Mouse (Mus musculus) liver, embryonic 15.5 days (tissue): ENCODE results near the gene Snrpe. TPM values are rescaled to one million over a fixed set of nuclear protein-coding genes. Genes with fewer than 3 reads are reported as not detected.
A peak's percentile ranks its signal among the peaks of the same experiment; 100 is the strongest.

Source experiments
- ATAC-seq: fragments of 200-750 bp; cut with Nextera tagmentation; 2 replicates; pipeline ENCODE4 v1.8.0; 2017; ENCODE audit warnings: moderate number of reproducible peaks, mild to moderate bottlenecking, moderate library complexity; ENCODE audit not compliant: insufficient read depth
- H3K27ac ChIP-seq: fragments of 300-500 bp; sonication (generic); replicated peaks from 2 replicates; pipeline ENCODE4 v1.5.1; 2015; ENCODE audit warnings: mild to moderate bottlenecking, inconsistent platforms
- H3K27me3 ChIP-seq: fragments of 300-500 bp; sonication (generic); 2 replicates; pipeline ENCODE4 v1.6.1; 2015; ENCODE audit warnings: mild to moderate bottlenecking, inconsistent platforms
- H3K36me3 ChIP-seq: fragments of 300-500 bp; sonication (generic); replicated peaks from 2 replicates; pipeline ENCODE4 v1.6.1; 2015; ENCODE audit warnings: moderate library complexity, mild to moderate bottlenecking, inconsistent platforms
- H3K4me1 ChIP-seq: fragments of 300-500 bp; sonication (generic); replicated peaks from 2 replicates; pipeline ENCODE4 v1.6.1; 2015; ENCODE audit warnings: inconsistent platforms
- H3K4me2 ChIP-seq: fragments of 300-500 bp; sonication (generic); 2 replicates; pipeline ENCODE4 v1.6.1; 2015; ENCODE audit warnings: moderate library complexity, mild to moderate bottlenecking, inconsistent platforms
- H3K4me3 ChIP-seq: fragments of 300-500 bp; sonication (generic); replicated peaks from 2 replicates; pipeline ENCODE4 v1.5.1; 2015; ENCODE audit warnings: mild to moderate bottlenecking, inconsistent platforms
- H3K9ac ChIP-seq: fragments of 300-500 bp; sonication (generic); 2 replicates; pipeline ENCODE4 v1.6.1; 2015; ENCODE audit warnings: moderate library complexity, mild to moderate bottlenecking, inconsistent platforms
- H3K9me3 ChIP-seq: fragments of 300-500 bp; sonication (generic); replicated peaks from 2 replicates; pipeline ENCODE4 v1.6.1; 2016; ENCODE audit warnings: inconsistent platforms
- WGBS: fragments of 180-500 bp; shearing (Covaris S2); methylation state at CpG from one replicate; pipeline ENCODE4 v1.1.7; 2015; ENCODE audit warnings: mixed read lengths; ENCODE audit not compliant: insufficient replicate concordance; 5-methylcytosine and 5-hydroxymethylcytosine counted together
- polyA plus RNA-seq: library from polyadenylated mRNA; unstranded; fragments of >200 nt; fragmentation: Nextera tagmentation; extraction: Ambion mirVana; gene quantifications from 2 replicates; pipeline ENCODE4 v1.2.1, GENCODE M21; 2015

Gene Snrpe
- 292 and 335 TPM in 2 replicates for polyA plus RNA-seq

DNA sequence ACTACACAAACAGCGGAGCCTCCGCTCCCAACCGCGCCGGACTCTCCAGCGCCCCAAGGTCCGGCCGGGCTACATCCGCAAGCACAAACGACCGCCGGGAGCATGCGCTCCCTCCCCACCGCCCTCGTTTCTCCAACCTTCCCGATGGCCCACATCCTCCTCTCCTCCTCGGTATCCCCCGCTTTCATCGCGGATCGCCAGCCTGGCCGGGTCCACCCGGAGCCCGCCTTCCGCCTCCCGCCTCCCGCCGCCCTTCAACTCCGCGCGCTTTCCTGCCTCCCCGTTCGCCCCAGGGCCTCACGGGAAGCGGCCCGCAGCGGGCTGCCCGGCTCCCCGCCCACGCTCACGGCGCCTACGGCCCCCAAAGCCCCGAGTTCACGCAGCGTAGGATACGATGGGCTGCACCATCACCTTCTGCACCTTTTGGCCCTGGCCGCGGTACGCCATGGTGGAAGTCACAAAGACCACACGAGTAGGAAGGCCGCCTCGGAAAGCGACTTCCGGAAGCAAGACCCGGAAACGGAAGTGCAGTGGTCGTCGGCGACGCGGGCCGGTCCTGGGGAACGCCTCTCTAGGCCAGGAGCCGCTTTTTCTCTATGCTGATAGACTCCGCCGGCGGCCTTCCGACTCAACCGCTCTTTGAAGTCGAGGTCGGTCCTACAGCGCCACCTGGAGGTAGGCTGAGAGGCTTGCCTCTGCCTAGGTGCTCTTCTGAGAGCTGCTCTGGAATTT lies at the start of gene Snrpe:
Gene Snrpe (minus strand): TSS at position 521 of the 732 bp plus-strand sequence.
- ATAC-seq = peak; percentile 96
- no peaks in the 10 kb centered on the region for H3K27me3 ChIP-seq
- H3K9ac ChIP-seq = peak within 1 kb of the TSS; percentile 89
- peak within 1 kb of the TSS; percentile 72 for H3K4me2 ChIP-seq
- peaks cover 39% of the 10 kb centered on the region for H3K36me3 ChIP-seq
- WGBS = under 1% methylated on average over 73 of the region's 73 CpGs
- H3K9me3 ChIP-seq = no peaks in the 10 kb centered on the region
- H3K4me1 ChIP-seq = peaks cover 32% of the 10 kb centered on the region
- peak within 1 kb of the TSS; percentile 98 for H3K4me3 ChIP-seq
- peak within 1 kb of the TSS; percentile 90 for H3K27ac ChIP-seq

DNA sequence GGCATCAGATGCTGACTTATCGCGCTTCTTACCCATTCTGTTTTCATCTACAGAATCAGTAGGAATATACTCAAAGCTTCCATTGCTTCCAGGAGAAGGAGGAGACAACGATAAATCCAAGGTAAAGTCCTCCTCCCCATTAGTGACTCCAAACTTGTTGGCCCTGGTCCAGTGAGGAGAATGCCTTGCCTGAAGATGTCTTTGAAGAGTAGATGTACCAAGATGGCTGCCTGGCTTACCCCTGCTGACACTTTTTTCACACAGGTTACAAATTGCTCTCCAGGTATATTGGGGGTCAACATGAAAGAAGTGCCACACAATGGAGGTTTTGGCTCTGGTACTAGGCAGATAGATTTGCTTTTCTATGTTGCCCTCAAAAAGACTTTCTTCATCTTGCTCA lies 48.8 kb upstream of the Snrpe start:
- H3K9ac ChIP-seq = no peak overlapping the region
- peaks cover 41% of the 10 kb centered on the region for H3K36me3 ChIP-seq
- no peak overlapping the region for H3K4me2 ChIP-seq
- H3K27me3 ChIP-seq = no peaks in the 10 kb centered on the region
- 92% methylated on average over 3 of the region's 3 CpGs for WGBS
- no peak overlapping the region for H3K4me3 ChIP-seq
- H3K4me1 ChIP-seq = peaks cover 41% of the 10 kb centered on the region
- ATAC-seq = no peak
- no peaks in the 10 kb centered on the region for H3K9me3 ChIP-seq
- H3K27ac ChIP-seq = no peak overlapping the region

DNA sequence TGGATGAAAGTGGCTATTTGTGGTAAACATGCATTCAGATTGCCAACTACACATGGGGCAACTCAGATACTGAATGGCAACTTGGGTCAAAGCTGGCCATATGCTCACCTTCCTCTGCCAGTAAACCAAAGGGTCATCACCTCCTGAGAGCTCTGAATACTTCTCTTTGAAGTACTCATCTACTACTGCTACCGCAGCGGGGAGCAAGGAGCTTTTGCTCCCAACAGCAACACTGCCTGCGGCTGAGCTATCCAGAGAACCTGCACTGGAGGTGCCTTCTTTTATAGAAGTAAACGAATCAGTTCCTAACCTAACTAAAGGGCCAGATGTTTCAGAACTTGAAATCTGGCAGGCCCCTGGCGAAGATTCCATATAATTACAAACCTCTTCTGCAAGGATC lies 46.7 kb upstream of the Snrpe start:
- H3K27ac ChIP-seq = no peak overlapping the region
- 74% methylated on average over 5 of the region's 5 CpGs for WGBS
- H3K4me2 ChIP-seq = no peak overlapping the region
- no peaks in the 10 kb centered on the region for H3K27me3 ChIP-seq
- no peak overlapping the region for H3K9ac ChIP-seq
- peaks cover 45% of the 10 kb centered on the region for H3K36me3 ChIP-seq
- H3K4me3 ChIP-seq = no peak overlapping the region
- no peak for ATAC-seq
- no peaks in the 10 kb centered on the region for H3K9me3 ChIP-seq
- H3K4me1 ChIP-seq = peaks cover 38% of the 10 kb centered on the region

DNA sequence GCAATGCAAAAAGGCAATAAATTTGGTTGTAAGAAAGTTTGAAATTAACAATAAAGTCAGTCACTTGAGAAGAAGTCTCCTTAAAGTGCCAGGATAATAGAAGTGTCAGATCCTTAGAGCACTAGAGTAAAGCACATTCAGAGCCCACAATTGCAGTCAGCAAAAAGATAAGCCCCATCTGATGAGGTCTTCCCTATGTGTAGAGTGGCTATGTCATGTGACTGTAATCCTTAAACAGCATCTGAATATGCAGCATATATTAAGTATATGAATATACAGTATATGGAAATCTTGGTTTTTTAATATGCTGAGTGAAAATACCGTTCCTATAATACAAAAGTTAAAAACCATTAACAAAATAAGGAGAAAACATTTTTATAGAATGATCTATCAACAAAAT lies 42.9 kb upstream of the Snrpe start:
- 88% methylated on average over 1 of the region's 1 CpGs for WGBS
- H3K36me3 ChIP-seq = peaks cover 44% of the 10 kb centered on the region
- no peak overlapping the region for H3K4me2 ChIP-seq
- H3K4me1 ChIP-seq = peaks cover 30% of the 10 kb centered on the region
- no peak overlapping the region for H3K4me3 ChIP-seq
- no peaks in the 10 kb centered on the region for H3K27me3 ChIP-seq
- H3K9ac ChIP-seq = no peak overlapping the region
- no peak for ATAC-seq
- no peaks in the 10 kb centered on the region for H3K9me3 ChIP-seq
- H3K27ac ChIP-seq = no peak overlapping the region

GRCm38 (mm10) chr1:133650288-133651055 lies 40.4 kb upstream of the Snrpe start:
- Histone ChIP-seq H3K36me3 (peaks cover 47% of the 10 kb centered on the region), H3K9me3 (no peaks in the 10 kb centered on the region), H3K4me3 (no peak overlapping the region), H3K4me2 (no peak overlapping the region), H3K27me3 (no peaks in the 10 kb centered on the region), H3K27ac (no peak overlapping the region), H3K4me1 (peaks cover 14% of the 10 kb centered on the region; the same call in 1 of the 2 replicates), H3K9ac (no peak overlapping the region)
- ATAC-seq = no peak
- WGBS = 83% methylated on average over 7 of the region's 7 CpGs

DNA sequence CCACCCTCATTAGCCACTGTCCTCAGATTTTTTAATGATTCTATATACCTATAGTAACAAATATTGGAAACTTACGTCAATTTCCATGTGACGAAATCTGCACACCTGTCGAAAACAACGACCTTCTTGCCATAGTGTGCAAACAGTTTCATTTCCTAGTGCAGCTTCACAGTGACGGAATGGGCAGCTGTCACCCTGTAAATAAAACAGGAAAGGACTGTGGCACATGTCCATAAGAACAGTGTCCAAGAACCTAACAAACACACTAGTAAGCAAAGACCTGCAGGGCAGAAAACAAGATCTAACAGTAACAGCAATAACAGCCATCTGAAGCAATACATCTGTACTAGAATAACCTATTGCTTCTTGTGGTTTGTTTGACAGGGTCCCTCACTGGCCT lies 35.6 kb upstream of the Snrpe start:
- 86% methylated on average over 5 of the region's 5 CpGs for WGBS
- ATAC-seq = no peak
- Histone ChIP-seq H3K9me3 (no peaks in the 10 kb centered on the region), H3K27me3 (no peaks in the 10 kb centered on the region), H3K4me3 (no peak overlapping the region), H3K4me1 (0 out of 2 replicates have a peak, but pooled peaks cover 10% of the 10 kb centered on the region), H3K36me3 (peaks cover 78% of the 10 kb centered on the region), H3K9ac (no peak overlapping the region), H3K4me2 (no peak overlapping the region), H3K27ac (no peak overlapping the region)

GRCm38 (mm10) chr1:133641163-133641562 lies 31.1 kb upstream of the Snrpe start:
- no peaks in the 10 kb centered on the region for H3K9me3 ChIP-seq
- H3K9ac ChIP-seq = no peak overlapping the region
- no peak for ATAC-seq
- H3K4me1 ChIP-seq = no peaks in the 10 kb centered on the region
- no peak overlapping the region for H3K4me3 ChIP-seq
- no peak overlapping the region for H3K4me2 ChIP-seq
- no peaks in the 10 kb centered on the region for H3K27me3 ChIP-seq
- no peak overlapping the region for H3K27ac ChIP-seq
- peaks cover 97% of the 10 kb centered on the region for H3K36me3 ChIP-seq
- 86% methylated on average over 2 of the region's 2 CpGs for WGBS

DNA sequence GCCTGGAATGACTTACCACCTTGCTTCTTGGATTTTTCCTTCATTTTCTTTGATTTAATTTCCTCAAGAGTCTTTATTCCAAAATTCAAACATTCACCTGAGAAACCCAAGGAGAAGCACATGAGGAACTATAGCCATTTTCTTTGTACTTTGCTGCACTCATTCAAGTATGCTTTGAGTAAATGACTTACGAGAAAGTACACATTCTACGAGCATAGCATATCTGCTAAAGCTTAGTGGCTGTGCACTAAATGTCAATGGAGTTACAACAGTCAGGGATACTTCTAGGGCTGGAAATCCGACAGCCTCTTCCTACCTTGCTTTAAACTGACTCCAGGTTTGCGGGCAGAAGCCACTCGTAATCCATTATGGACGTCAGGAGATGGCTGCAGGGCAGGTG lies 28.4 kb upstream of the Snrpe start:
- no peaks in the 10 kb centered on the region for H3K27me3 ChIP-seq
- H3K9ac ChIP-seq = no peak overlapping the region
- H3K9me3 ChIP-seq = no peaks in the 10 kb centered on the region
- no peak overlapping the region for H3K4me2 ChIP-seq
- no peaks in the 10 kb centered on the region for H3K4me1 ChIP-seq
- no peak overlapping the region for H3K27ac ChIP-seq
- H3K4me3 ChIP-seq = no peak overlapping the region
- ATAC-seq = no peak
- peaks cover 96% of the 10 kb centered on the region for H3K36me3 ChIP-seq
- 85% methylated on average over 6 of the region's 6 CpGs for WGBS

- H3K27ac ChIP-seq = no peak overlapping the region
- H3K36me3 ChIP-seq = peaks cover 90% of the 10 kb centered on the region
- H3K4me2 ChIP-seq = no peak overlapping the region
- no peaks in the 10 kb centered on the region for H3K27me3 ChIP-seq
- H3K9me3 ChIP-seq = no peaks in the 10 kb centered on the region
- no peak overlapping the region for H3K4me3 ChIP-seq
- H3K9ac ChIP-seq = no peak overlapping the region
- 80% methylated on average over 2 of the region's 2 CpGs for WGBS
- H3K4me1 ChIP-seq = no peaks in the 10 kb centered on the region
- ATAC-seq = no peak
Observed at GRCm38 (mm10) chr1:133632168-133632567, 22.1 kb upstream of the Snrpe start.

- H3K27me3 ChIP-seq = no peaks in the 10 kb centered on the region
- no peak overlapping the region for H3K4me2 ChIP-seq
- 64% methylated on average over 2 of the region's 2 CpGs for WGBS
- no peak overlapping the region for H3K4me3 ChIP-seq
- H3K9ac ChIP-seq = no peak overlapping the region
- H3K9me3 ChIP-seq = no peaks in the 10 kb centered on the region
- H3K27ac ChIP-seq = no peak overlapping the region
- no peaks in the 10 kb centered on the region for H3K4me1 ChIP-seq
- H3K36me3 ChIP-seq = peaks cover 89% of the 10 kb centered on the region
- ATAC-seq = no peak
Observed at GRCm38 (mm10) chr1:133625052-133625451, 15.0 kb upstream of the Snrpe start.

DNA sequence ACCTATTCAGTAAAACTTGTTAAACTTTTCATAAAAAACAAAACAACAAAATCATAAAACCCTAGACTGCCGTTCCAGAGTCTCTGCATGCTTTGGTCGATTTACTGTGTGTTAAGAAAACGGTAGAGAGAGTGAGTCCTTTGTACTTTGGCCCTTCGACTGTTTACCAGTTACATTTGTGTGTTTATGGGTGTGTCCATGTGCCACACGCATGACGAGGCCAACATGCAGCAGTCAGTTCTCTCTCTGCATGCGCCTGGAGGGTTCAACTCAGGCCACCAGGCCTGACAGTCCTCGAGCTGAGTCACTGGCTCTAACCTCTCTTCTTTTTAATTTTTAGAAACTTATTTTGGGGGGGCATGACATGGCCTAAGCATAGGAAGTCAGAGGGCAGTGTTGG lies 8.2 kb upstream of the Snrpe start:
- no peak overlapping the region for H3K4me3 ChIP-seq
- H3K27ac ChIP-seq = peak overlapping the region; percentile 19

More for the DNA sequence above, 8.2 kb upstream of the Snrpe start:
- no peaks in the 10 kb centered on the region for H3K9me3 ChIP-seq
- H3K4me2 ChIP-seq = no peak overlapping the region
- 42% methylated on average over 8 of the region's 8 CpGs for WGBS
- peaks cover 21% of the 10 kb centered on the region for H3K4me1 ChIP-seq
- H3K27me3 ChIP-seq = no peaks in the 10 kb centered on the region
- H3K9ac ChIP-seq = no peak overlapping the region
- H3K36me3 ChIP-seq = peaks cover 52% of the 10 kb centered on the region
- peak; percentile 68 for ATAC-seq
